Mouse (Mus musculus) frontal cortex, postnatal 25 days (tissue): ENCODE data around the gene Cbx5.
A peak's percentile ranks its signal among the peaks of the same experiment; 100 is the strongest.
"Not testable (repeated sequence)": the region's sequence is repeated elsewhere in the genome, so short reads cannot be mapped to it uniquely, and the experiment has no call there.

Source experiments
- DNase-seq, 2 experiments: peaks; one replicate each; pipeline ENCODE4 v3.0.0; 2022; ENCODE audit warnings: low spot score in 2 of 2

Gene Cbx5

GRCm38 (mm10) chr15:103250195-103250740, 10.7 kb upstream of the Cbx5 start:
- no peak for DNase-seq

GRCm38 (mm10) chr15:103249511-103249910, 9.9 kb upstream of the Cbx5 start:
- DNase-seq, result not testable (repeated sequence)

GRCm38 (mm10) chr15:103248401-103249313, 9.0 kb upstream of the Cbx5 start:
- DNase-seq, result no peak

DNA sequence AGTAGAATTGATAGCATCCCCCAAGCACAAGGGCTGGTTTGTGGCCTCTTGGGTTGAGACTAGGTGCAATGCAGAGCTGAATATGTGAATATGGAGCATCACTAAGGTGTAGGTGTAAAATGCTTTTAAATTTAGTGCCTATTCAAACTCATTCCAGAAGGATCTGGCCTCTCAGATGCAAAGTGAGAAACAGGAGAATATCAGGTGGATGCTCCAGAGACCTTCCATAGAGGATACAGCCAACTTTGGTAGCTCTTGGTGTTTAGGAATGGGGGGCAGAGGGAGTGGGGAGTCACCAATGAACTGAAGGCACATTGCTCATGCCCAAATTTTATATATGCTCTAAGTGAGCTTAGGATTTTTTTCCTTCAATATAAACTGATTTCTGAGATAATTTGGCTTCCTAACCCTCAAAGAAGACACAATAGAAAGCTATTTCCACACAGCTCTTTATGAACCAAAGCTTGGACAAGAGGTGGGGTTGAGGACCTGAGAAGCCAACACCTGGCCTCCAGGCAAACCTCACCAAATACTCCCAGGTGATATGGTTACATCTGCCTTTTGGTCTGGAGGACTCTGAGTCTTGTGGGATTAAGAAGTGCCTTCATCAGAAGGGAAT, 8.3 kb upstream of the Cbx5 start:
- no peak for DNase-seq

DNA sequence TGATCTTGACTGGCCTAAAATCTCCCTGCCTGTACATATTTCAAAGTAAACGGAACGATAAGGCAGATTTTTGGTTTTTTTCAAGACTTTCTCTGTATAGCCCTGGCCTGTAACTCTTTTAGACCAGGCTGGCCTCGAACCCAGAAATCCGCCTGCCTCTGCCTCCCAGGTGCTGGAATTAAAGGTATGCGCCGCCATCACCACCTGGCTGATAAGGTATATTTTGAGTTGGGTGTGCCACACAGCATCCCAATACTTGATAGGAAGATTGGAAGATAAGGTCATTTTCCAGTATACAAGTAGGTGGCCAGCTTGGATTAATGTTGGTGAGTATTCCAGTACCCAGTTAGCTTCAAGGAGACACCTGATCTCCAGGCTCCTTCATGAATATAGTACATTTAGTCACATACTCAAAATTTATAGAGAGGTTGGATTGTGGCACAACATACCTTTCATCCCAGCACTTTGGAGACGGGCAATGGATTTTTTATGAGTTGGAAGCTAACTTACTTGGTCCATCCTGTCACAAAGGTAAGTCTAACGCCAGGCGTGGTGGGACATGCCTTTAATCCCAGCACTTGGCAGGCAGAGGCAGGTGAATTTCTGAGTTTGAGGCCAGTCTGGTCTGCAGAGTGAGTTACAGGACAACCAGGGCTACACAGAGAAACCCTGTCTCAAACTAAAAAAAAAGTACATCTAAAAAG, 7.6 kb upstream of the Cbx5 start:
- no peak for DNase-seq

- DNase-seq, result no peak
These were observed 6.0 kb upstream of the Cbx5 start for GRCm38 (mm10) chr15:103245616-103246015.

DNA sequence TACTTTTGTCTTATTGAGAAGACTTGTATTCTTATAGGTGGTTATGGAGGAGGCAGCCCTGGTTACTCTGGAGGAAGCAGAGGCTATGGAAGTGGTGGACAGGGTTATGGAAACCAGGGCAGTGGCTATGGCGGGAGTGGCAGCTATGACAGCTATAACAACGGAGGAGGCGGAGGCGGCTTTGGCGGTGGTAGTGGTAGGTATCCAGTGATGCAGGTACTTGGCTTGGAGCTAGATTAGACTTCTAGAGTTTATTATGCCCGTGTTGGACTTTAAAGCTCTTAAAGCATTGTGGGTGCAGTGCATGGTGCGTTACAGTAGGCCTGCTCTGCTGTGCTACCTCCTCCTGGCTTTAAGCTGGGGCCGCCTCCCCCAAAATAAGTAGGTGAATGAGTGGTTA, 3.3 kb upstream of the Cbx5 start:
- DNase-seq, result no peak

GRCm38 (mm10) chr15:103241071-103242018, 1.7 kb upstream of the Cbx5 start:
- DNase-seq, result not testable (repeated sequence)

- peak; percentile 87 to 90 for DNase-seq
These were observed 778 bp upstream of the Cbx5 start, which contains the start of gene Hnrnpa1 for GRCm38 (mm10) chr15:103240160-103241028. Gene Hnrnpa1 (plus strand): TSS chr15:103240432.

DNA sequence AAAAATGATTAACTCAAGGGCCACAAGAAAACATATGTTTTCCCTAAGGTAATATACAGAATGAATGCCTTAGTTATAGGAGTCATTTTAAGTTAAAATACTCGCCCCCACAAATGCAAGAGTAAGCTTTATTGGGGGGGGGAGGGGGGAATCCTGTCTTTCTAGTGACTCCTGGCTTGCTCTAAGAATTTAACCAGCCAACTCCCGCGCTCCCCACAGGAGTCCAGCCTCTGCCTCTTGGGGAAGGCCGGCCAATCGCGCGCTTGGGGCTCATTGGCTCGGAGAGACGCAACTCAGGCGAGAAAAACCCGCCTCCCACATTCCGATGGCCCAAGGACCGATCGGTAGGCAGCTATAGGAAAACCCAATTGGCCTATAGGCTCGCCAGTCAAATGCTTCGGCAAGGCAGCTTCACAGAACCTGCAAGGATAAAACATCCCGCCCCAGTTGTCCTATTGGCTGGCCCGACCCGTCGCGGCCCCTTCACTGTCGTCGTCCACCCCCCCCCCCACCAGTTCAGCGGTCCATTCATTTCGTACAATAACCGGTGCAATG, 409 bp downstream of the Cbx5 start:
- DNase-seq, result peak; percentile 78 to 84

GRCm38 (mm10) chr15:103237295-103237694, 2.3 kb downstream of the Cbx5 start:
- DNase-seq, result no peak

GRCm38 (mm10) chr15:103233119-103233518, 6.5 kb downstream of the Cbx5 start:
- no peak for DNase-seq

GRCm38 (mm10) chr15:103228904-103229303, 10.7 kb downstream of the Cbx5 start:
- no peak for DNase-seq

- no peak for DNase-seq
These were observed 12.0 kb downstream of the Cbx5 start for GRCm38 (mm10) chr15:103227572-103227971.

- DNase-seq, result no peak
These were observed 12.6 kb downstream of the Cbx5 start for GRCm38 (mm10) chr15:103227022-103227421.

DNA sequence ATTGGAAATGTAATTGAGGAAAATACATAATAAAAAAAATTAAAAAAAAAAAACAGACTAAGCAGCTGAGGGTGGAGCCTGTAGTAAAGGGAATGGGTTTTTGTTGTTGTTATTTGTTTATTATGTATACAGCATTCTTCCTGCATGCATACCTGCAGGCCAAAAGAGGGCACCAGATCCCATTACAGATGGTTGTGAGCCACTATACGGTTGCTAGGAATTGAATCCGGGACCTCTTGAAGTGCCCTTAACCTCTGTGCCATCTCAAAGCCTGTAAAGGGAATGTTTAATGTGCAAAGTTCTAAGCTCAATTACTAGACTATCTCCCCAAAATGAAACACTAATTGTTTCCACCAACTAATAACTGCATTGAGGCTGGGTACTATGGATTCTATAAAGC, 15.5 kb downstream of the Cbx5 start:
- DNase-seq, result no peak

DNA sequence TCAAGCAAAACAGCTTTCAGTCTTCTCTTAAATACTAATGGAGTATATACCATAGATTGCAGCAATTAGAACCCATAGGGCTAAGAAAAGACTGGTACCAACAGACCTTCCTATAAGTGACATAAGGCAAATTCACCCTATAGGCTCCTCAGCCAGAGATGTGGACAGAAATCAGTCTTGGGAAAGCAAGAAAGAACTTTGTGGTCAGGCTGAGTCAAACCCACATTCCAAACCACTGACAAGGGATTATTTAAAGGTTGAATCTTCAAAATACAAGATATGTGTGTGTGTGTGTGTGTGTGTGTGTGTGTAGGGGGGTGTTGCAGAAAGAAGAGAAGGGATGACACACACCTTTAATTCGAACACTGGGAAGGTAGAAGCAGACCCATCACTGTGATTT, 18.2 kb downstream of the Cbx5 start:
- DNase-seq, result no peak

DNA sequence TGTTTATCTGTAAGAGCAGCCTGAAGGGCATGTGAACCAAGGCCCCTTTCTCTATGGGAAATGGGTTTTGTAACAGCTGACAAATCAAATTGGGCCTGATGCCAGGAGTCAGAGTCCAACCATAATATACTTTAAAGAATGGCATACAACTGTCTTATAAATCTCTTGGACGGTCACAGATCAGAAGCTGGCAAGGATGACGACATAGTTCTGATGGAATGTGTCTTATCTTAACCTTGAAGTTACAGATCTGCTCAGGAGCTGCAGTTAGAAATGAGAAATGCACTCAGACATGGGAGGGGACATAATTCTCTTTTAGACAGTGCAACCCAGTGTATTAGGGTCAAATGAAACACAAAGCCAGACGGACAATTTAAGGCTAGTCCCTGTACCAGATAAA, 18.8 kb downstream of the Cbx5 start:
- DNase-seq, result no peak

DNA sequence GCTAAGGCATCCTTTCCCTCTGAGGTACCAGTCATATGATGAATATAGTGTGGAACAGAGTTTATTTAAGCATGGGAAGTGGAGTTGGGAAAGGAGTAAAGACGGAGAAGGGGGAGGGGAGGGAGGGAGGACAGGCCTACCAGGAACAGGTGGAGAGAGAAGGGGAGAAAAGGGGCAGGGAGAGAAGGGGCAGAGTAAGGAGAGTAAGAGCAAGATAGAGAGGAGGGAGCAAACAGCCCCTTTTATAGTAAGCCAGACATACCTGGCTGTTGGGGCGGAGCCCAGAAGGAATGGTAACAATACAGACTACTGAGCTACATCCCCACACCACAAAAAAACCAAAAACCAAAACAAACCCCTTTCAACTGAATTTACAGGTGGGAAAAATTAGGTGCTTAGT, 23.6 kb downstream of the Cbx5 start:
- DNase-seq, result no peak
